Mouse (Mus musculus): Measurements from ENCODE around the gene Cldn14. TPM values are rescaled to one million over a fixed set of nuclear protein-coding genes. Genes with fewer than 3 reads are reported as not detected.

The Cldn14 gene
- polyA plus RNA-seq, 1 experiment from 2014 or later: not detected

Other genes starting within 250 kb of the Cldn14 start
- 28.2 and 31.6 TPM in 2 replicates for gene Morc3, start 176.7 kb downstream of the Cldn14 start, polyA plus RNA-seq (2015; fragmentation: Nextera tagmentation; extraction: Ambion mirVana)
- 55.7 and 56.7 TPM in 2 replicates for gene Chaf1b, start 124.9 kb downstream of the Cldn14 start, polyA plus RNA-seq (2015; fragmentation: Nextera tagmentation; extraction: Ambion mirVana)
- gene Sim2, start 76.1 kb upstream of the Cldn14 start, polyA plus RNA-seq (2015; fragmentation: Nextera tagmentation; extraction: Ambion mirVana): 0.64 and 0.81 TPM in 2 replicates